Mouse (Mus musculus): Measurements from ENCODE around the gene Ezr. TPM values are rescaled to one million over a fixed set of nuclear protein-coding genes. Genes with fewer than 3 reads are reported as not detected.

The Ezr gene
- total RNA-seq, 2 experiments from 2014 or later = 23.8 to 39.2 TPM

GRCm38 (mm10) chr17:6748779-6749464 lies 33.7 kb downstream of the Ezr start:
- DNase-seq (ENCODE audit: extremely low spot score in 1 of 2, low spot score in 2 of 2) = peak in 1 of 2 experiments; percentile 47
- intact Hi-C loops (cut with DNase I) = no loop called here

DNA sequence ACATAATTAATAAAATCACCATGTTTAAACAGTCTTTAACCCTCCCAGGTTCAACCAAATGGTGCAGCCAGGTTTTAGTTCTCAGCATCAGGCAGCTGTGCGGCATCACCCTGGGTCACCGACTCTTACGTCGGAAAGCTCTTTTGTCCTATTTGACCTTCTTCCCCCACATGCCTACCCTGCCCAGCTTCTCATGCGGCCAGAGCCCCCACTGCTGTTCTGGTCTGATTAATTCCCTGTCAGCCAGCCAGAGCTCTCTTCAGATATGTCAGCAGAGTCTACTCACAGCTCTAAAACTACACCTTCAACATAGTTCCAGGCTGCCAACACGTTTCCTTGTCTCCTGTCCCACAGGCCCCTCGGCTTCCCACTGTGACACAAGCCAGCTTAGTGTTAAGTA lies 35.1 kb downstream of the Ezr start:
- intact Hi-C loops (cut with DNase I) = no loop called here
- DNase-seq (ENCODE audit: extremely low spot score in 1 of 2, low spot score in 2 of 2) = peak in 1 of 2 experiments; percentile 17

GRCm38 (mm10) chr17:6746452-6747231 lies 35.9 kb downstream of the Ezr start:
- DNase-seq (ENCODE audit: extremely low spot score in 1 of 2, low spot score in 2 of 2) = peak in 1 of 2 experiments; percentile 27
- intact Hi-C loops (cut with DNase I) = no loop called here

DNA sequence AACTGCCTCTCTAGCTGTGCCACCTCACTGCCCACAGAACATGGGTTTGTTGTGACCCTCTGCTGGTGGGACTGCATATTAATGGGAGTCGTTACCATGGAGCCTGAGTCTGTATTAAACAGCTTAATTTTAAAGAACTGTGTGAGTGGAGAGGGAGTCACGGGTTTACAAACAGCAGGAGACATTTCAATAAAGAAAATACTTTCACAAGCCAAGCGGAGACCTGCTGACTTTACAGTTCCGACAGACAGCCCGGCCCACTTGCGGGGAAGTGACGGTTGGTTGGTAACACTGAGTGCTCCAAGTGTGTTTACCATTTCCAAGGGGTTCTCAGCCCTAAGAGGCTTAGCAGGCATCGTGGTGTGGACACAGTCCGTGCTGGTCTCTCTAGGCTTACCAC lies 36.6 kb downstream of the Ezr start:
- intact Hi-C loops (cut with DNase I) = no loop called here

GRCm38 (mm10) chr17:6745503-6745902 lies 37.1 kb downstream of the Ezr start:
- DNase-seq (ENCODE audit: extremely low spot score in 1 of 2, low spot score in 2 of 2) = peak in 1 of 2 experiments; percentile 22
- intact Hi-C loops (cut with DNase I) = no loop called here

More for the DNA sequence above, 36.6 kb downstream of the Ezr start:
- peak in 1 of 2 experiments; percentile 47 for DNase-seq (ENCODE audit: extremely low spot score in 1 of 2, low spot score in 2 of 2)

DNA sequence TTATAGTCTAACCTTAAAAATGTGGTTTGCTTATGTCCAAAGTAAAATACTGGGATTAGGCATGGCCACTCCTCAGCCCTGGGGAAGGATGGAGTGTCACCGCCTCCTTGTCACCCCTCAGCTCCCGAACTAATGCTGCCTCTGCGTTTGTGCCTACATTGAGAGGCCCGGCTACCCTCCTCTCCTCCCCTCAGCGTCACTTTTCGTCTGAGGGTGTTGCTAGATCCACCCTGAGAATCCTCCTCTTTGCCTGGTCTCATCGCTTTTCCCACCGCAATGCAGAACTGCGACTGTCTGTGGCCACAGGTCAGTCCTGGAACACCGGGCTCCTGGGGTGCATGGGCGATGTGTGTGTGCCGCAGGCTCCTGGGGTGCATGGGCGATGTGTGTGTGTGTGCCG lies 37.7 kb downstream of the Ezr start:
- DNase-seq (ENCODE audit: extremely low spot score in 1 of 2, low spot score in 2 of 2) = peak in 1 of 2 experiments; percentile 14
- intact Hi-C loops (cut with DNase I) = no loop called here

DNA sequence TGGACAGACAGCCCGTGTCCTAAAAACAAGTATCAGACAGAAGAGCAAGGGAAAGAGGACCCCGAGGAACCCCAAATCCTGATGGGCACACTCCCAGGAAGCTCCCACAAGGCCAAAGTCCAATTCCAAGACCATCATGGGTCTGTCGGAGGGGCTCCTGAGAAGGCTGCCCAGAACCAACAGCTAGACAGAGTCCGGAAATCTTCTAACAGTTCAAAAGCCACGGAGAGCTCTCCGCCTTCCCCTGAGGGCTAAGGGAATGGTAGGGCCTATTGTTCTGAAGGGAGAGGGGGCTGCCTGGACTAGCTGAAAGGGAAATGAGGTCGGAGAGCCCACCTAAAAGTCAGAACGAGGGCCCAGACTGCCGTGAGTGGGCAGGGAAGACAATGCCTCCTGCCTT lies 38.2 kb downstream of the Ezr start:
- intact Hi-C loops (cut with DNase I) = no loop called here
- peak in 1 of 2 experiments; percentile 27 for DNase-seq (ENCODE audit: extremely low spot score in 1 of 2, low spot score in 2 of 2)

DNA sequence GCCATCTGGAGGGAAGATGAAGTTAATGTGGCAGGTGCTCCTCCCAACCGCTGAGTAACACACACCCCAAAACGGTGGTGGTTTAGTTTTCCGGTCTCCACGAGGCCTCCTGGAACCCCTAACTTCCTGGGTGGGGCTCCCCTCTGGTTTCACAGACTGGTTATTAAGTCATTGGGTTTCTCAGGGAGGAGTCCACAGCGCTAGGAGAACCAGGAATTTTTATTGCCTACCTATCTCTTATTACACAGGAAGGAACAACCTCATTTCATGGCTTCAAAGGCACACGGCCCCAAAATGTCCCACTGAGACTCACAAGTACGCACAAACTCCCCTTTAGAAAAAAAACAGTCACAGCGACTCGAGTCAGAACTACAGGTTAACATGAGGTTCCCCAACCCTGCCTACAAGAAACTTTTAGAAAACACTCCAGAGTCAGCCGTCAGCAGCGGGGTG lies 38.8 kb downstream of the Ezr start:
- intact Hi-C loops (cut with DNase I) = no loop called here
- peak in 1 of 2 experiments; percentile 15 for DNase-seq (ENCODE audit: extremely low spot score in 1 of 2, low spot score in 2 of 2)

DNA sequence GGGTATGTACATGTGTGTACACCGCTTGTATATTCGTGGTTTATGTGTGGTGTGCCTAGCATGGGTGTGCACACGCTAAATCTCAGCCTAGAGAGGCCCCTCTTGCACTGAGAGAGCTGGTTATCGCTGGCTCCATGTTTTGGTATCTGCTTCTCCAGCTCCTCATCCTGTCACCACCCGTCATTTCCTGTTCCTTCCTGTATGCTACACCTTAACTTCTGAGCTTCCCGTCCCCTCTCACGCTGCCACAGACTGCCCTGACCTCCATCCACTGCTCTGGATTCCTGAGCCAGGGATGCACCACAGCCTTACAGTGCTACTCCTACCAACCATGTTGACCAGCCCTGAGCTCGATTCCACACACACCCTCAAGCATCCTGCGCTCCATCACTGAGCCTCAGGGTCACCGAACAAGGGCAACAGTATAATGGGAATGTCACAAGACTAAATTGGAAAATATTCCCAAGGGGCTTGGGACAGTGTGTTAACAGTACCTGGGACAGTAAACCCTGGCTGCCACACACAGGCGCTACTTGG lies 39.5 kb downstream of the Ezr start:
- no peak for DNase-seq (ENCODE audit: extremely low spot score in 1 of 2, low spot score in 2 of 2)
- intact Hi-C loops (cut with DNase I) = no loop called here

GRCm38 (mm10) chr17:6742083-6743038 lies 40.2 kb downstream of the Ezr start:
- peak in 1 of 2 experiments; percentile 82 for DNase-seq (ENCODE audit: extremely low spot score in 1 of 2, low spot score in 2 of 2)
- intact Hi-C loops (cut with DNase I) = no loop called here

- intact Hi-C loops (cut with DNase I) = no loop called here
- DNase-seq (ENCODE audit: extremely low spot score in 1 of 2, low spot score in 2 of 2) = peak in 1 of 2 experiments; percentile 28
Measured at GRCm38 (mm10) chr17:6741271-6741670, 41.3 kb downstream of the Ezr start.

- intact Hi-C loops (cut with DNase I) = no loop called here
- DNase-seq (ENCODE audit: extremely low spot score in 1 of 2, low spot score in 2 of 2) = peak in 1 of 2 experiments; percentile 17
Measured at GRCm38 (mm10) chr17:6740331-6741170, 42.0 kb downstream of the Ezr start.

GRCm38 (mm10) chr17:6739756-6740155 lies 42.8 kb downstream of the Ezr start:
- DNase-seq (ENCODE audit: extremely low spot score in 1 of 2, low spot score in 2 of 2) = no peak
- intact Hi-C loops (cut with DNase I) = no loop called here

GRCm38 (mm10) chr17:6739266-6739665 lies 43.3 kb downstream of the Ezr start:
- intact Hi-C loops (cut with DNase I) = no loop called here
- DNase-seq (ENCODE audit: extremely low spot score in 1 of 2, low spot score in 2 of 2) = no peak

DNA sequence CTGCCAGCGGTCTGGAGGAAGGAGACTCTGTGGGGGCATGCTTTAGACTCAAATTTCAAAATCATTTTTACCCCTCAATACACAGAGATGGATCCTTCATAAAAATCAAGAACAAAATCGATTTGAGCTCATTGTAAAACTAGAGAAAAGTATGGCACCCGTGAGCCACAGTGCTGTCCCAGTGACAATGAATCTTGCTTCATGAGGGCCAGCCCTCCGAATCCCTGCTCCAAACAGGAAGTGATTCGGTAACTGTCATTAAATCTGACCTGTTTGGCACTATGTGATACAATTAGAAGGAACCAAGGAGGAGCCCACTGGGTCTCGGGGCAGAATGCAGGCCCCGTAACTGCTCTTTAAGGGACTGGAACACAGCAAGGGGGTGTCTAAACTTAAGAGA lies 43.7 kb downstream of the Ezr start:
- DNase-seq (ENCODE audit: extremely low spot score in 1 of 2, low spot score in 2 of 2) = no peak
- intact Hi-C loops (cut with DNase I) = no loop called here

- intact Hi-C loops (cut with DNase I) = no loop called here
- no peak for DNase-seq (ENCODE audit: extremely low spot score in 1 of 2, low spot score in 2 of 2)
Measured at GRCm38 (mm10) chr17:6737273-6737997, 45.1 kb downstream of the Ezr start.
